Mouse (Mus musculus): ENCODE measurements at regions not wholly inside any gene's neighbourhood (a gene's known extent, or its start where the extent isn't known, plus 50 kb on each side); places are given as distances from the start of the nearest gene placed in this dataset.

GRCm38 (mm10) chr13:107830281-107830680, 214.0 kb upstream of the Smim15 start:
- Histone ChIP-seq H3K4me3 (ENCODE audit: control insufficient read depth in 1 of 2, insufficient read depth in 1 of 2, low read depth in 2 of 2, low read length in 2 of 2) (peak overlapping the region; percentile 40 to 54), H3K4me1 (ENCODE audit: control insufficient read depth in 1 of 2, insufficient read depth in 2 of 2, low read length in 2 of 2) (peaks cover 0 to 11% of the 10 kb centered on the region in 2 experiments; a peak in 2 of 4 replicates), H3K36me3 (ENCODE audit: control insufficient read depth in 1 of 2, insufficient read depth in 2 of 2, low read length in 2 of 2) (peaks cover 0 to 9% of the 10 kb centered on the region in 2 experiments; a peak in 2 of 4 replicates), H3K27me3 (ENCODE audit: control insufficient read depth in 1 of 2, insufficient read depth in 2 of 2, low read length in 2 of 2) (no peaks in the 10 kb centered on the region), H3K9me3 (replicated peaks; ENCODE audit: insufficient read depth, low read length) (no peaks in the 10 kb centered on the region), H3K9ac (ENCODE audit: control insufficient read depth, low read depth, low read length, poor library complexity, severe bottlenecking) (peak overlapping the region; percentile 47), H3K79me2 (ENCODE audit: control insufficient read depth, insufficient read depth, low read length, poor library complexity) (no peaks in the 10 kb centered on the region; the same call in 1 of the 2 replicates), H3K27ac (ENCODE audit: control insufficient read depth, low read depth, low read length) (peak overlapping the region; percentile 39)
- DNase-seq (ENCODE audit: low read depth, low spot score) = peak; percentile 50
- TF ChIP-seq RCOR1 (IDR thresholded peaks at IDR 0.05; ENCODE audit: low read depth, low read length) = no peak
- peak; percentile 51; the same call in 1 of the 2 replicates for TF ChIP-seq TBP (IDR thresholded peaks at IDR 0.05; ENCODE audit: low read depth, low read length)
- no peak for TF ChIP-seq USF1 (IDR thresholded peaks at IDR 0.05; ENCODE audit: low read depth, low read length)
- no peak for TF ChIP-seq E2F4 (IDR thresholded peaks at IDR 0.05; ENCODE audit: borderline replicate concordance, low read depth, low read length)

GRCm38 (mm10) chr13:107829861-107830260, 214.4 kb upstream of the Smim15 start:
- peak; percentile 27 for DNase-seq (ENCODE audit: low read depth, low spot score)

GRCm38 (mm10) chr13:107825636-107826035, 218.6 kb upstream of the Smim15 start:
- Histone ChIP-seq H3K9me3 (replicated peaks; ENCODE audit: insufficient read depth, low read length) (no peaks in the 10 kb centered on the region), H3K27me3 (ENCODE audit: control insufficient read depth in 1 of 2, insufficient read depth in 2 of 2, low read length in 2 of 2) (no peaks in the 10 kb centered on the region), H3K79me2 (ENCODE audit: control insufficient read depth, insufficient read depth, low read length, poor library complexity) (peaks cover 3% of the 10 kb centered on the region), H3K4me1 (ENCODE audit: control insufficient read depth in 1 of 2, insufficient read depth in 2 of 2, low read length in 2 of 2) (peaks cover under 1 to 11% of the 10 kb centered on the region in 2 experiments; a peak in 3 of 4 replicates), H3K27ac (ENCODE audit: control insufficient read depth, low read depth, low read length) (no peak overlapping the region), H3K4me3 (ENCODE audit: control insufficient read depth in 1 of 2, insufficient read depth in 1 of 2, low read depth in 2 of 2, low read length in 2 of 2) (no peak overlapping the region), H3K9ac (ENCODE audit: control insufficient read depth, low read depth, low read length, poor library complexity, severe bottlenecking) (no peak overlapping the region), H3K36me3 (ENCODE audit: control insufficient read depth in 1 of 2, insufficient read depth in 2 of 2, low read length in 2 of 2) (peaks cover 0 to 9% of the 10 kb centered on the region in 2 experiments; a peak in 2 of 4 replicates)
- TF ChIP-seq MYB (IDR thresholded peaks at IDR 0.05; ENCODE audit: low read depth, low read length) = no peak
- TF ChIP-seq E2F4 (IDR thresholded peaks at IDR 0.05; ENCODE audit: borderline replicate concordance, low read depth, low read length) = no peak
- TF ChIP-seq UBTF (IDR thresholded peaks at IDR 0.05; ENCODE audit: borderline replicate concordance, insufficient read depth, low read depth, low read length) = no peak
- no peak for TF ChIP-seq TCF12 (IDR thresholded peaks at IDR 0.05; ENCODE audit: low read depth, low read length)
- no peak for TF ChIP-seq MAZ (IDR thresholded peaks at IDR 0.05; ENCODE audit: low read depth, low read length)
- no peak for DNase-seq (ENCODE audit: low read depth, low spot score)

More at GRCm38 (mm10) chr13:107829861-107830260, 214.4 kb upstream of the Smim15 start:
- peaks cover 0 to 9% of the 10 kb centered on the region in 2 experiments; a peak in 2 of 4 replicates for H3K36me3 ChIP-seq (ENCODE audit: control insufficient read depth in 1 of 2, insufficient read depth in 2 of 2, low read length in 2 of 2)
- H3K4me1 ChIP-seq (ENCODE audit: control insufficient read depth in 1 of 2, insufficient read depth in 2 of 2, low read length in 2 of 2) = peaks cover 0 to 11% of the 10 kb centered on the region in 2 experiments; a peak in 2 of 4 replicates
- no peak overlapping the region; the same call in 1 of the 2 replicates for H3K27ac ChIP-seq (ENCODE audit: control insufficient read depth, low read depth, low read length)
- no peak overlapping the region for H3K9ac ChIP-seq (ENCODE audit: control insufficient read depth, low read depth, low read length, poor library complexity, severe bottlenecking)
- H3K4me3 ChIP-seq (ENCODE audit: control insufficient read depth in 1 of 2, insufficient read depth in 1 of 2, low read depth in 2 of 2, low read length in 2 of 2) = no peak overlapping the region
- H3K27me3 ChIP-seq (ENCODE audit: control insufficient read depth in 1 of 2, insufficient read depth in 2 of 2, low read length in 2 of 2) = no peaks in the 10 kb centered on the region
- H3K79me2 ChIP-seq (ENCODE audit: control insufficient read depth, insufficient read depth, low read length, poor library complexity) = peaks cover 2% of the 10 kb centered on the region
- no peaks in the 10 kb centered on the region for H3K9me3 ChIP-seq (replicated peaks; ENCODE audit: insufficient read depth, low read length)
- TF ChIP-seq CTCF (IDR thresholded peaks at IDR 0.05 in 2 of 3, conservative IDR thresholded peaks at IDR 0.05 in 1 of 3; ENCODE audit: control insufficient read depth in 1 of 3, insufficient read depth in 1 of 3, low read depth in 2 of 3, low read length in 3 of 3, poor library complexity in 1 of 3, severe bottlenecking in 1 of 3) (peak in 1 of 3 experiments; percentile 21; a peak in 1 of 6 replicates), RAD21 (IDR thresholded peaks at IDR 0.05; ENCODE audit: low read depth, low read length) (no peak), MYC (IDR thresholded peaks at IDR 0.05; ENCODE audit: low read depth, low read length) (no peak)
